Mouse (Mus musculus): ENCODE measurements around the gene Ccl22.
A peak's percentile ranks its signal among the peaks of the same experiment; 100 is the strongest.

Ccl22 gene

GRCm38 (mm10) chr8:94745476-94746184, at the start of gene Ccl22:
Ccl22 (plus strand) TSS chr8:94745590.
- DNase-seq (ENCODE audit: low read depth, low spot score), result no peak

GRCm38 (mm10) chr8:94695994-94696384, 49.4 kb upstream of the Ccl22 start, which contains the start of gene Pllp:
Pllp (minus strand) TSS chr8:94696278.
- DNase-seq (ENCODE audit: low read depth, low spot score), result peak; percentile 83

- DNase-seq (ENCODE audit: low read depth, low spot score), result no peak
Observed at GRCm38 (mm10) chr8:94696566-94696965, 48.8 kb upstream of the Ccl22 start.

- no peak for DNase-seq (ENCODE audit: low read depth, low spot score)
Observed at GRCm38 (mm10) chr8:94697956-94698355, 47.4 kb upstream of the Ccl22 start.

GRCm38 (mm10) chr8:94699366-94699765, 46.0 kb upstream of the Ccl22 start:
- no peak for DNase-seq (ENCODE audit: low read depth, low spot score)

GRCm38 (mm10) chr8:94700421-94700935, 44.9 kb upstream of the Ccl22 start:
- DNase-seq (ENCODE audit: low read depth, low spot score), result no peak

- no peak for DNase-seq (ENCODE audit: low read depth, low spot score)
Observed at GRCm38 (mm10) chr8:94702156-94702555, 43.2 kb upstream of the Ccl22 start.

- DNase-seq (ENCODE audit: low read depth, low spot score), result peak; percentile 88
Observed at GRCm38 (mm10) chr8:94702844-94703813, 42.3 kb upstream of the Ccl22 start.

- peak; percentile 94 for DNase-seq (ENCODE audit: low read depth, low spot score)
Observed at GRCm38 (mm10) chr8:94703972-94704668, 41.3 kb upstream of the Ccl22 start.

GRCm38 (mm10) chr8:94704669-94704984, 40.8 kb upstream of the Ccl22 start:
- no peak for DNase-seq (ENCODE audit: low read depth, low spot score)

GRCm38 (mm10) chr8:94705581-94706245, 39.7 kb upstream of the Ccl22 start:
- DNase-seq (ENCODE audit: low read depth, low spot score), result no peak

- peak; percentile 41 for DNase-seq (ENCODE audit: low read depth, low spot score)
Observed at GRCm38 (mm10) chr8:94706732-94707395, 38.5 kb upstream of the Ccl22 start.

- DNase-seq (ENCODE audit: low read depth, low spot score), result no peak
Observed at GRCm38 (mm10) chr8:94710336-94710735, 35.1 kb upstream of the Ccl22 start.

- no peak for DNase-seq (ENCODE audit: low read depth, low spot score)
Observed at GRCm38 (mm10) chr8:94711160-94711718, 34.2 kb upstream of the Ccl22 start.

GRCm38 (mm10) chr8:94714556-94714955, 30.8 kb upstream of the Ccl22 start:
- no peak for DNase-seq (ENCODE audit: low read depth, low spot score)

- DNase-seq (ENCODE audit: low read depth, low spot score), result no peak
Observed at GRCm38 (mm10) chr8:94715871-94716270, 29.5 kb upstream of the Ccl22 start.

GRCm38 (mm10) chr8:94716841-94717240, 28.5 kb upstream of the Ccl22 start:
- no peak for DNase-seq (ENCODE audit: low read depth, low spot score)

GRCm38 (mm10) chr8:94725998-94726397, 19.4 kb upstream of the Ccl22 start:
- DNase-seq (ENCODE audit: low read depth, low spot score), result no peak

- DNase-seq (ENCODE audit: low read depth, low spot score), result no peak
Observed at GRCm38 (mm10) chr8:94729301-94729700, 16.1 kb upstream of the Ccl22 start.

- no peak for DNase-seq (ENCODE audit: low read depth, low spot score)
Observed at GRCm38 (mm10) chr8:94733821-94734465, 11.4 kb upstream of the Ccl22 start.

All from R1 (cell line).